Mouse (Mus musculus) granulocyte monocyte progenitor cell, adult 5-6 weeks (primary cell): ENCODE results near the gene Rasgrf2. TPM values are rescaled to one million over a fixed set of nuclear protein-coding genes. Genes with fewer than 3 reads are reported as not detected.

ENCODE experiments used
- ATAC-seq: replicated peaks from 2 replicates; pipeline ENCODE4 v1.8.0; 2016; ENCODE audit warnings: mild to moderate bottlenecking, moderate TSS enrichment, inconsistent platforms; ENCODE audit not compliant: poor library complexity, severe bottlenecking
- total RNA-seq, 2 experiments: library from RNA; stranded (forward) in 1 of 2; stranded (reverse) in 1 of 2; fragments of 200-712, 200-1000 nt in 1 of 2; fragments of >200 nt in 1 of 2; fragmentation: Nextera tagmentation in 1 of 2; gene quantifications; 2 replicates each; pipeline ENCODE4 v1.2.3; 2014 to 2017

Rasgrf2 gene
- total RNA-seq, 2 experiments from 2014 or later = 0.26 to 1.1 TPM

DNA sequence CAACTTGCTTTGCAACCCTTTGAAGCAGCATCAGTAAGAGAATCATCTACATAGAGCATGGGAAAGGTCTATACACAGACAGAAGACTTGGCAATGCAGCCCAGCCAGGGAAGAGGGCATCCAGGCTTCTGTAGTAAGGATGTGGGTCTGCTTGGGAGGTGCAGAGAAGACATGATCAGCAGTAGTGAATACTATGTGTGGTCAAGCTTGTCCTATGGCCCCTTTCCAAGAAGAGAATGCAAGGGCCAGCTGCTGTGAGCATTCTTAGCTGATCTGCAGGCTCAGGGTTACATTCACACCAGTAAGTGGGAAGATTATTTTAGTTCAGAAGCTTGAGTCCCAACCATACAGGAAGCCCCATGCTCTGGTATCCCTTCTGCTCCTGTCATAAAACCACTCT is 175.0 kb downstream of the Rasgrf2 start:
- ATAC-seq = no peak

DNA sequence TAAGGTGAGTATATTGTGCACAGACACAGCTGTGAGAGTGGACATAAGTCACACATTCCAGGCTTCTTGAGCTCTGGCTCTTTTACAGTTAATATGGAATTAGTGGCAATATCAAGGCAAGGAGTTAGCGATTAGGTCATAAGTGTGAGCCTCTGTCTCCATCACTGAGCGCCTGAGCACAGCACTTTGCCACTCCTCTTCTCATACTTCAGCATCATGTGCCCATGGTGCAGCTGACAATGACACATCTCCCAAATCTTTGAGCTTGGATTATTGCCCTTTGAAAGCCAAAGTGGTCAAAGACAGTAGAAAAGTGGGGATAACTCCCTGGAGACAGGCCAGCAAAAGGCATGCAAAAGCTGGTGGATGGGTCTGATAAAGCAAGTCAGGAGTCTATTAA is 175.8 kb downstream of the Rasgrf2 start:
- ATAC-seq = no peak

DNA sequence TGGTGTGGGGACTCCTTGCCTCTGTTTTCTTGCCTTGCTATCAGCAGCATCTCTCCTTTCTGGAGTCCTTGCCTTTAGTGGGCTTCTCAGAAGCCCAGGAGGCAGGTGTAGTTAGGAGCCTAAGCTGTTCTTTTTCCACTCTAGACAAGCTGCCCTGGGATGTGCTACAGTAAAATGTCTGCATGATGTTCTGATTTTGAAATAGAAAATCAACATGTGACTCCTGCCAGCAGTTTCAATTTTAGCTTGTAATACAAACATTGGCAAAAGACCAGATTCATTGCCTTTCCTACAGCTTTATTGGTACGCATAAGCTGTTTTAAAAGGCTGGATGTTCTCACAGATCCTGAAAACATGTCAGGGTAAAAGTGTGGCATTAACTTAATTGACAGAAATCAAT is 176.3 kb downstream of the Rasgrf2 start:
- no peak for ATAC-seq

DNA sequence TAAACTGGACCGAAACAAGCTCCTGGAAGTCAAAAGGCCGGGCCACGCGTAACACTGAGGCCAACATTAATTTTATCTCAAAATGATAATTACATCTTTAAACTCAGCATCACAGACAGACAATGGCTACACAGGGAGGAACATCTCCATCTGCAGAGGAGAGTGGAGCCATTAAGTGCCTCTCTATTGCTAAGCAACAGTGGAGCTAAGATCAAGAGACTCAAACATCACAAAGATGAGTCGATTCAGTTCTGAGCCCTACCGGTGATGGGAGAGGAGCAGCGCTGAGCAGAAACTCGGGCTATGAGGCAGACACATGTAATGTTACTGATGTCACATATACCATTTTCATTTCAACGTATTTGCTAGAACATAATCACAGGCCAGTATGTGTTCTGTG is 191.3 kb downstream of the Rasgrf2 start:
- no peak for ATAC-seq

- no peak for ATAC-seq
Measured at GRCm38 (mm10) chr13:91938826-91939225, 192.6 kb downstream of the Rasgrf2 start.

DNA sequence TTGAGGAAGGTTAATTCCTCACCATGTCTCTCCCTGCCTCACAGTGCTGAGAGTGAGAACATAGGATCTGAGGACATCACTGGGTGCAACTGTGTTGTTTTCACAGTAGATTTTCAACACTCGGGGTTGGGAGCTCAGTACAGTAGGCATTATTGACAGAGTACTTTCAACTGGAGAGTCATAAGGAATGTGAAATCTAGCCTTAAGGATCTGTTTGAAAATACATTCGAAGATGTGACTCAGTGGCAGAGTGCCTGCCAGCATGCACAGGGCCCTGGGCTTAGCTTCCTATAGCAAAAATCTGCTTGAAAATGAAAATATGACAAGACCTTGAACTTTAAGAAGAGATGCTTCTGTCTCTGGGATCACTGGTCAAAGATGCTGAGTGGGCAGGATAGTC is 194.2 kb downstream of the Rasgrf2 start:
- no peak for ATAC-seq

DNA sequence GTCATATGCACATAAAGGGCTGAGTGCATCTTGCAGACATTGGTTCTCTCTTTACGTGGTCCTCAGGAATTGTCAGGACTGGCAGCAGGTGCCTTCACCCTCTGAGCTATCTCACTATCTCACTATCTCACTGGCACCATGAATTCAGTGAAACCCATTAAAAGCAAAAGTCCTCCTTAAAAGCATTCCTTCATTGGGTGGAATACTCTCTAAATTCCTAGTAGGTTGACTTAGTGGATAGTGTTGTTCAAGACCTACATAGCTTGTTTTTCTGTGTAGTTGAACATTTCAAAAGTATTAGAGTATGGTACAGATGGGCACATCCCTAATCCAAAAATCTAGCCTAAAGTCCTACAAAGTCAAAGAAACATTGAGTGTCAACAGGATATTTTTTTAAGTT is 199.3 kb downstream of the Rasgrf2 start:
- no peak for ATAC-seq

DNA sequence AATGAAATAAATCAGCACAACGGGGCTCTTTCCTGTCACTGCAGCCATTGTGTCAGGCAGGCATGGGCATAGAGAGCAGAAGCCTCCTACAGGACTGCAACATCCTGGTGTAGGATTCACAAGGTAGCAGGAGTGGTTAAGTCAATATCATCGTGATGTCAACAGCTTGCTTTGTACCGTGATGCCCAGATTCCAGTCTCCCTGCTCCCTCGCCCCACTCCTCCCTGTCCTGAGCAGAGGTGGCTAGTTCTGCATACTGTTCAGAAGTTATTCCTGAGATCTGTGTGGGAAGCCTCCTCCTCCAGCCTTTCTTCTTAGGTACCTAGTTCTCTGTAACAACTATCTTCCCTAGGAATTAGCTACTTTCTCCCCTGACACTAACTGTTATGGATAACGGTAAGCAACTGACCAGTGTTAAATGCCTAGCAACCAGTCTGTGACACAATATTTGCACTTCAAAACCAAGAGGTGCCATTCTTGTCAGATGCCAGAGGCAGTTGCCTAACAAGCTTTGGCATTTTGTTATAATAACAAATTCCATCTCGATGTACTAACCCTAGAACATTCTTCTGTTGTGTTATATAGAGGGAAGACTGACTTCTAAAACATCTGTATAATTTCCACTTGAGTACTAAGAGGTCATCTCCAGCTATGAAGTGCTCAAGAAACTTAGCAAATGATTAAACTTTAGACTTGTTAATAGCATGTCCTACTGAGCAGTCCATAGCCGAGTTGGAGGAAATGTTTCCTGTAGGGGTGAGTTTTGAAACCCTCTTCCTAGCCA is 201.3 kb downstream of the Rasgrf2 start:
- ATAC-seq = no peak

DNA sequence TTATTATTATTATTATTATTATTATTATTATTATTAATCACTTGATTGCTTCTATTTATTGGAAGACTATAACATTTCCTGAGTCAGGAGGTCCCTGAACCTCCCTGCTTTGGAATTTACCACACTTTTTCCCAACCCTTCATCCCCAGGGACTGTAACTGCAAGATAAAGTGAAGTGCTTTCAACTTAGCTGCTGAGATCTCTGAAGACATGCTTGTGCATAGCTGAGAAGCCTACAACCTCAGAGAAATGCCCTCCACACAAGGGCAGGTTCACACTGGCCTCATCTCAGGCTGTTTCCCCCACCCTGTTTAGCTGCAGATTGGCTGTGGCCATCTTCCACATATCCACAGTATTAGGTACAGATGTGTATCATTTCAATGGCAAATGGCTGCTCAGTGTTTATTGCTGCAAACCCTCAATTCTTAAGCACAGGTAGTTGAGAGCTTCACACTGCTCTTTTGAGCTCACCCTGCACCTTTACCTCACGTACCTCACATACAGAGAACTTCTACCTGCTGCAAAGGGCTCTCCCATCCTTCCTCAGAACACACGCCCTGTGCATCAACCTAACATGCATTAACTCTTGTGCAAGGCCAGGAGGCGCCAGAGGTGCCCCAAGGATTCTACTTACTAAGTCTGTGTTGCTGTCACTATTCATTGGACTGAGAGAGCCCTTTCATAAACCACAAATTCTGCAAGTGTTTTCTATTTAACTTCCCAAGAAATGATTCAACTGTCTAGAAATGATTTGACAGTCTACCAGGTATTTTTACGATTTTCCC is 202.7 kb downstream of the Rasgrf2 start:
- no peak; the same call in 1 of the 2 replicates for ATAC-seq

- ATAC-seq = no peak; the same call in 1 of the 2 replicates
Measured at GRCm38 (mm10) chr13:91921010-91921409, 210.4 kb downstream of the Rasgrf2 start.

DNA sequence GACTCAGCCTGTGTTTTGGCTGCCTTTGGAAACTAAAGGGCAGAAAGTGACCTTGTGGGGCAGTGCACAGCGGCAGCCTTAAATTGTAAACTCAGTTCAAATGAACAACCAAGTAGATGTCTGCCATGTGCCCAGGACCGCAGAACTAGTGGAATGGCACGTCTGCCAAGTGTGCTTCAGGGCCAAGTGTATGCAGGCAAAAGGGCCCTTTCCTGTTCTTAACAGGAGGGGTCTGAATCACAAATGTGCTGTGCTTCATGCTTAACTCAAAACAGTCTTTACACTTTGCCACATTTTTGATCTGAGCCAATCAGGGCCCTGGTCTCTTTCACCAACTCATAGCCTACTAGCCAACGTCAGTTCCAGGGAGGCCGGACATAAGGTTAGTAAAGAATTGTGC is 212.7 kb downstream of the Rasgrf2 start:
- ATAC-seq = no peak

DNA sequence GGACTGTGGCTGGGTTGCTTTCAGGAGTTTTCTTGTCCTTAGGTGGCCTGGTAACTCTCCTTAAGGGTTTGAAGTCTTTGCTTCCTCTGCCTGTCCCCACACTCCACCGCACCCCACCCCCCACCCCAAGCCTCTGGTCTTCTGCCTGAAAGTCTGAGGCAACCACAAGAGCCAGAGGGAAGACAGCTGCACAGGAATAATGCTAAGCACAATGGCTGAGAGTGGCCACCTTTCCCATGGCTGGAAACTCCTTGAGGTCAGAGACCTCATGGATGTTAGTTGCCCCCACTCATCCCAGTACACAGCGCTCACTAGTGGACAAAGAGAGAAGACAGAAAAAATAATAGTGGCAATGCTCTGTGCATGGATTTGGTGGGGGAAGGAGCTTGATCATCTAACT is 213.6 kb downstream of the Rasgrf2 start:
- no peak; the same call in 1 of the 2 replicates for ATAC-seq

DNA sequence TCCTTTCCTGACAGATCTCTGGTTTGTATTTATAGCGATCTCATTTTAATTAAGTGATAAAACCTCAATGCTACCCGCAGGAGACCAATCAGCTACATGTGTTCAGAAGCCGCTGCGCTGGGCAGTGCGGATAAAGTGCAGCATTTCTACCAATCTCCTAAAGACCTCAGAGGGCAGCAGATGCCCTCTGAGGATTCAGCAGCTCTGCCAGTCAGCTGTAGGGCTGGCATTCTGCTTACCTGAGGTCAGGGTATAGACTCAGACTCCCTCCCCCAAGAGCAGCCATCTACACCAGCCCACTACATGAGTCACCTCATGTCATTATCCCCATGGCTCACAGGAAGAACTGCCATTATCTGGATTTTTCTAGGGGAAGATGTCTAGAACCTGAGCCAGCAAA is 215.1 kb downstream of the Rasgrf2 start:
- ATAC-seq = no peak

DNA sequence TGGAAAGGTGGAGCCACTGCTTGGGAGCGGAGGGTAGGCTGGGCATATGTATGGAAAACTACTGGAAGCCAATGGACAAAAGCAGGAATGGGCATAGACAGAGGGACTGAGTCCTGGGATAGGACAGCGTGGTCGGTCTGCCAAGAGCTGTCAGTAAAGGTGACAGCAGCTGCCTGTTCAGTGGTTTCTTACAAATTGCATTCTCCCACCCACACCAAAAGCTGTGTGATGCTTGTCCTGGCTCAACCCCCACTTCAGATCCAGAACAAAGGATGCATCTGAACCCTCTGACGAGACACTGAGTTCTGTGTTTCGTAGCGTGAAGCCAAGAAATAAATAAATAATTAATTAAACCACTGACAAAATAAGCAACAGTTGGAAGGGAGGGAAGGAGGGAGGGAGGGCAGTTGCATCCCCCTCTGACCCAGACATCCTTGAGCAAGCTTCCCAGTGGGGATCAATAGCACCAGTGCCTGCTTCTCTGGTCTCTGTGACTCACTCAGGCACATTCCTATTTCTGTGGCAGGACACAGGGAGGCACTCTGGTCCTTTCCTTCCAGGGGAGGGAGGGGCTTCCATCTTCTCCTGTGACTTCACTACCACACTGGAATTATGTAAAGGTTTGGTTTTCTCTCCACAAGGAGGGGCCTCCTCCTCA is 215.7 kb downstream of the Rasgrf2 start:
- ATAC-seq = no peak

DNA sequence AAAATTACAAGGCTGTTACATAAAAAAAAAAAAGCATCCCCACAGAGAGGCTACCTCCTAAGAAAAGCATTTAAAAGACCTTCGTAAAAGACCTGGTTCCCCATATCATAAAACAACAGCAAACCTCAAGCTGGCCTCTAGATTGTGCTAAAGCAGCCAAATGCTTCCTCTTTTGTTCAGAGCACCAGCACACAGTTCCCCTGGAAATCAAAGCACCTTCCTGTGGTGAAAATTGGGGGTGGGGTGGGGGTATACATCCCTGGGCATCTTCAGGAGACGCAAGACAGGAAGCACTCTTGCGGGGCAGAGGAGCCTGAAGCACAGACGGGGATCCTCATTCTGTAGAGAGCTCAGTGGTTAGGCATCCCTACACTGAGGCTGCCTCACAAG is 216.3 kb downstream of the Rasgrf2 start:
- peak; percentile 91 for ATAC-seq

- no peak for ATAC-seq
Measured at GRCm38 (mm10) chr13:91911652-91912051, 219.8 kb downstream of the Rasgrf2 start.

DNA sequence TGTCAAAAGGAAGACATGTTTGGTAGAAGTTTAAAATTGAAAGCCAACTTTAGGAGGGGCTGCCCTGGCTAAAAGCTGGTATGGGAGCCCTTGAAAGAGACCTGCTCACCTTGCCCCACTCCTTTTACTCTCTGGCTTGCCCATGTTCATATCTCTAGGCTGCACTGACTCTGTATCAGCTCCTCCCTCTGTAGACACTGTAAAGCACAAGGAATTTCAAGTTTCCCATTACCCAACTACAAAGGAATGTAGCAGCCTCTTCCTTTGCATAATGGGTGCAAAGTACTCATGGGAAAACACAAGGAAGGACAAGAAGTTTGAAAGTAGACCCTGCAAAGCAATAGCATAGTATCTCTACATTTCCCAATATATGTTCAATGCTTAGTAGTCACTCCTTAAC is 220.2 kb downstream of the Rasgrf2 start:
- no peak for ATAC-seq

DNA sequence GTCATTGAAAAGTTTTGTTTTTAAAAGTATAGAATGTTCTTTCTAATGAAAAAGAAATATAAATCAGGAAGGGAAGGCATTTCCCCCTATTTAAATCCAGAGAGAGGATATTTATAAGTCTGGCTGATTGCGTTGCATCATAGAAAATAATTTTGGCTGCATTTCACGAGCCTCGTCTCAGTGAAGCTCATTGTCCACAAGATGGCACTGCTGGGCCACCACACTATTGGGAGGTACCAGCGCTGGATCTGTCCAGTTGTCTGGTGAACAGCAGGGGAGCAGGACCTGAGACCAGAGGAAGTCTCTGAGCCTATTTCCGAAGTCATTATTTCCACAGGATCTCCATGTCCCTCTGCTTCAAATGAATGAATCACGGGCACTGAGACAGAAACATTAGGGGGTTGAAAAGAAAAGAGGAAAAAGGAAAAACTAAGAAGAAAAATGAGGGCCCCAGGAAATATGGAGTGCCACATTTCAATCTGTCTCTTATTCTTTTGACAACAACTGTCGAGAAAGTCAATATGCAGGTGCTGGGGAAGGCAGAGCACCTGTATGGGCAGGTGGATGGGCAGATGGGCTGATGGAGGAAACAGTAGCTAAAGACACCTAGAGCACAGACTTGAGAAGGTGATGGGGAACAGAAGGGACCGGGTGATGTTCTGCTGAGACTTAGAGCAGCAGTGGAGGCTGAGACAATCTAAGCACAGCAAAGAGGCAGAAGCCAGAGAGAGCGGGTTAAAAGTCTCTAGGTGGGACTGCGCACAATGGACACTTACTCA is 223.1 kb downstream of the Rasgrf2 start:
- ATAC-seq = peak; percentile 98

GRCm38 (mm10) chr13:91906338-91906737 is 225.1 kb downstream of the Rasgrf2 start:
- no peak for ATAC-seq

- no peak for ATAC-seq
Measured at GRCm38 (mm10) chr13:91896476-91896875, 235.0 kb downstream of the Rasgrf2 start.
